Mouse (Mus musculus) thymus, postnatal 4 days (tissue): ENCODE measurements around the gene Myo1b.

Source experiments
- DNase-seq: peaks from one replicate; pipeline ENCODE4 v3.0.0; 2021

The Myo1b gene

DNA sequence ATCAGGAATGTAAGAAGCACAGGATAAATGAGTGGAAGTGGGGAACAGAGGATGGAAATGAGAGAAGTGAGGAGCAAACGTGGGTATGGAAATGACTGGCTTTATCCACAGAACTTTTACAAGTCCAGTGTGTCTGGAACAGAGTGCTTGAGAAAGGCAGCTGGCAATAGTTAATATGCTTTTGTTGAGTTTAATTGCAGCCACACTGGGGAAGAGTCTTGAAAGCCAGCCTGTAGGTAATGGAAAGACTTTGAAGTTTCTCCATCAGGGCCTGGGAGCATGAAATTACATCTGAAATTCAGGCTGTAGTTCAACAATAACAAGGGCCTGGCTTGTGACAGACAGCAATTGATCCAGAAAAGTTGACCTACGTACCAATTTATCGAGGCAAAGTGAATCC, 209.8 kb downstream of the Myo1b start:
- DNase-seq, result no peak

GRCm38 (mm10) chr1:51704610-51705009, 211.3 kb downstream of the Myo1b start:
- no peak for DNase-seq
